Mouse (Mus musculus): ENCODE data around the gene Hscb. TPM values are rescaled to one million over a fixed set of nuclear protein-coding genes. Genes with fewer than 3 reads are reported as not detected.

The Hscb gene
- total and polyA plus RNA-seq, 3 experiments: 29.0 to 29.4 TPM; not detected in 1

DNA sequence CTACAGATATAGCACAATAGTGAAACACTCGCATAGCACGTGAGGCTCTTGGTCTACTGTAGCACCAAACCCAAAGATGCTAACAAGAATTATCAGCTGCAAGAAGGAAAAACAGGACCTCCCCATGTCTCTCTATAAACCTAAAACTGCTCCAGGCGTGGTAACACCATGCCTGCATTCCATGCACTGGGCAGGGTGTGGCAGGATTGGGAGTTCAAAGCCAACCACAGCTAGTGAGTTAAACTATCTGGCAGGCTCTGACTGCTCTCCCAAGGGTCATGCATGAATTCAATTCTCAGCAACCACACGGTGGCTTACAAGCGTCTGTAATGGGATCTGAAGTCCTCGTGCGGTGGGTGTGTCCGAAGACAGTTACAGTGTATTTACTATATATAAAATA lies 56.4 kb downstream of the Hscb start:
- no peak for DNase-seq (ENCODE audit: low read depth, low spot score)
- H3K9me3 ChIP-seq (replicated peaks; ENCODE audit: insufficient read depth, low read length): no peaks in the 10 kb centered on the region
- H3K9ac ChIP-seq (ENCODE audit: control insufficient read depth, low read depth, low read length, poor library complexity, severe bottlenecking): no peak overlapping the region
- TF ChIP-seq HCFC1 (IDR thresholded peaks at IDR 0.05; ENCODE audit: low read depth, low read length) (no peak), TAL1 (IDR thresholded peaks at IDR 0.05; ENCODE audit: low read length) (no peak), ZMIZ1 (IDR thresholded peaks at IDR 0.05; ENCODE audit: low read depth, low read length) (no peak), MEF2A (IDR thresholded peaks at IDR 0.05; ENCODE audit: extremely low read depth, insufficient replicate concordance, low read depth, low read length, poor library complexity, severe bottlenecking) (no peak), MYB (IDR thresholded peaks at IDR 0.05; ENCODE audit: low read depth, low read length) (no peak), POLR2A (IDR thresholded peaks at IDR 0.05; ENCODE audit: control insufficient read depth in 1 of 2, insufficient read depth in 1 of 2, low read depth in 1 of 2, low read length in 2 of 2, poor library complexity in 1 of 2) (no peak), GATA1 (IDR thresholded peaks at IDR 0.05; ENCODE audit: low read depth, low read length) (no peak), SIN3A (IDR thresholded peaks at IDR 0.05; ENCODE audit: low read length) (no peak), RCOR1 (IDR thresholded peaks at IDR 0.05; ENCODE audit: low read depth, low read length) (no peak), SMC3 (IDR thresholded peaks at IDR 0.05; ENCODE audit: low read depth, low read length) (no peak), ELF1 (IDR thresholded peaks at IDR 0.05; ENCODE audit: low read depth, low read length) (no peak), KAT2A (conservative IDR thresholded peaks at IDR 0.05; ENCODE audit: low read depth, low read length) (no peak), MAZ (IDR thresholded peaks at IDR 0.05; ENCODE audit: low read depth, low read length) (no peak), USF2 (IDR thresholded peaks at IDR 0.05; ENCODE audit: borderline replicate concordance in 1 of 2, insufficient read depth in 1 of 2, low read depth in 1 of 2, low read length in 2 of 2) (no peak), TBP (IDR thresholded peaks at IDR 0.05; ENCODE audit: low read depth, low read length) (no peak), MXI1 (IDR thresholded peaks at IDR 0.05; ENCODE audit: low read depth, low read length) (no peak), ZNF384 (IDR thresholded peaks at IDR 0.05; ENCODE audit: low read depth, low read length) (no peak), ZC3H11A (IDR thresholded peaks at IDR 0.05; ENCODE audit: low read depth, low read length) (no peak)
- H3K4me1 ChIP-seq (ENCODE audit: control insufficient read depth in 1 of 2, insufficient read depth in 2 of 2, low read length in 2 of 2): peaks cover 2 to 16% of the 10 kb centered on the region in 2 experiments; a peak in 3 of 4 replicates
- H3K79me2 ChIP-seq (ENCODE audit: control insufficient read depth, insufficient read depth, low read length, poor library complexity): peaks cover 26% of the 10 kb centered on the region
- H3K27me3 ChIP-seq (ENCODE audit: control insufficient read depth in 1 of 2, insufficient read depth in 2 of 2, low read length in 2 of 2): no peaks in the 10 kb centered on the region
- no peak overlapping the region for H3K27ac ChIP-seq (ENCODE audit: control insufficient read depth, low read depth, low read length)
- no peak overlapping the region for H3K4me3 ChIP-seq (ENCODE audit: control insufficient read depth in 1 of 2, insufficient read depth in 1 of 2, low read depth in 2 of 2, low read length in 2 of 2)
- H3K36me3 ChIP-seq (ENCODE audit: control insufficient read depth in 1 of 2, insufficient read depth in 2 of 2, low read length in 2 of 2): peaks cover 1 to 7% of the 10 kb centered on the region in 2 experiments; a peak in 3 of 4 replicates

DNA sequence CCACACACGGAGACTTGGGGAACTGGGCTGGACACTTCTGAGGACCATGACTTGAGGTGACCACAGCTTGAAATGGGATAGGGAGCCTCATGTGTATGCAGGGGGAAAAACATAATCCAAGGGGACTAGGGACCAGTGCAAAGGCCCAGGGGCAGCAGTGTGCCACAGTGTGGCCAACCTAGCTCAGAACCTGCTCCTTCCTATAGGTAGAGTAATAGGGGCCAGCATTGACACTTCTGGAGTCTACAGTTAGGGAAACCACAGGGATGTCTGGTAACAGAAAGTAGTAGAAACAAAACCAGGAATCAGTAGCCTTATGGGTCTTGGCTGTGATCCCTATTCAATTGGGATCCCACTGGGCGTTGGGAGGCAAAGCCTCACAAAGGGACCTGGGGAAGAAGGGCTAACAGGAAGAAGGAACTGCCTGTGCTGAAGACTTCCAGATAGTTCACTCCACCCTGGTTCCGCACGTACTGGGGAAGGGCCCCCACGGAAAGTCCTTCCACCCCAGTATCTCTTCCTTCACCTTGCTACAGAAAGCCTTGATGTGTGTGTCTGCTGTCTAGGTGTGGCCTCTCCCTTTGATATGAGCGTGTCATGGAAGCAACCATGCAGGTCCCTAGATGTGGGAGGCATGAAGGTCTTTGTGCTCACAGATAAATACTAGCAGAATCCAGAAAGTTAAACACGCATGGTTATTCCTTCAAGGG lies 57.9 kb downstream of the Hscb start:
- TF ChIP-seq ZC3H11A (IDR thresholded peaks at IDR 0.05; ENCODE audit: low read depth, low read length): no peak
- no peak for TF ChIP-seq NELFE (IDR thresholded peaks at IDR 0.05; ENCODE audit: low read depth, low read length)
- H3K36me3 ChIP-seq (ENCODE audit: control insufficient read depth in 1 of 2, insufficient read depth in 2 of 2, low read length in 2 of 2): peaks cover 4 to 9% of the 10 kb centered on the region in 2 experiments
- H3K4me1 ChIP-seq (ENCODE audit: control insufficient read depth in 1 of 2, insufficient read depth in 2 of 2, low read length in 2 of 2): peaks cover 2 to 16% of the 10 kb centered on the region in 2 experiments; a peak in 3 of 4 replicates
- no peaks in the 10 kb centered on the region for H3K27me3 ChIP-seq (ENCODE audit: control insufficient read depth in 1 of 2, insufficient read depth in 2 of 2, low read length in 2 of 2)
- peaks cover 33% of the 10 kb centered on the region for H3K79me2 ChIP-seq (ENCODE audit: control insufficient read depth, insufficient read depth, low read length, poor library complexity)
- no peak overlapping the region for H3K9ac ChIP-seq (ENCODE audit: control insufficient read depth, low read depth, low read length, poor library complexity, severe bottlenecking)
- H3K9me3 ChIP-seq (replicated peaks; ENCODE audit: insufficient read depth, low read length): no peaks in the 10 kb centered on the region
- H3K4me3 ChIP-seq (ENCODE audit: control insufficient read depth in 1 of 2, insufficient read depth in 1 of 2, low read depth in 2 of 2, low read length in 2 of 2): no peak overlapping the region
- no peak overlapping the region for H3K27ac ChIP-seq (ENCODE audit: control insufficient read depth, low read depth, low read length)
- DNase-seq (ENCODE audit: low read depth, low spot score): no peak

Data from MEL (cell line).